Mouse (Mus musculus) forebrain, embryonic 11.5 days (tissue): ENCODE measurements around the gene Arl4a. TPM values are rescaled to one million over a fixed set of nuclear protein-coding genes. Genes with fewer than 3 reads are reported as not detected.

Experiments
- ATAC-seq: fragments of 200-750 bp; cut with Nextera tagmentation; replicated peaks from 2 replicates; pipeline ENCODE4 v1.8.0; 2017; ENCODE audit warnings: moderate TSS enrichment; ENCODE audit not compliant: low FRiP score
- DNase-seq: peaks from one replicate; pipeline ENCODE4 v3.0.0-alpha.2; 2017; ENCODE audit warnings: low spot score
- H3K27ac ChIP-seq: fragments of 300-500 bp; sonication (generic); 2 replicates; pipeline ENCODE4 v1.5.1; 2014; ENCODE audit warnings: low read depth, low read length
- H3K27me3 ChIP-seq: fragments of 300-500 bp; sonication (generic); 2 replicates; pipeline ENCODE4 v1.6.1; 2014; ENCODE audit warnings: mild to moderate bottlenecking, low read length, mixed read lengths; ENCODE audit not compliant: control insufficient read depth, insufficient read depth
- H3K36me3 ChIP-seq: fragments of 300-500 bp; sonication (generic); 2 replicates; pipeline ENCODE4 v1.6.1; 2014; ENCODE audit warnings: mild to moderate bottlenecking, low read length, moderate library complexity, mixed read lengths; ENCODE audit not compliant: control insufficient read depth, insufficient read depth
- H3K4me1 ChIP-seq: fragments of 300-500 bp; sonication (generic); replicated peaks from 2 replicates; pipeline ENCODE4 v1.6.1; 2014; ENCODE audit warnings: low read length, mixed read lengths; ENCODE audit not compliant: control insufficient read depth, insufficient read depth
- H3K4me2 ChIP-seq: fragments of 300-500 bp; sonication (generic); 2 replicates; pipeline ENCODE4 v1.6.1; 2014; ENCODE audit warnings: low read depth, mild to moderate bottlenecking, low read length, moderate library complexity, mixed read lengths; ENCODE audit not compliant: severe bottlenecking
- H3K4me3 ChIP-seq: fragments of 300-500 bp; sonication (generic); 2 replicates; pipeline ENCODE4 v1.5.1; 2014; ENCODE audit warnings: low read depth, low read length
- H3K9ac ChIP-seq: fragments of 300-500 bp; sonication (generic); 2 replicates; pipeline ENCODE4 v1.6.1; 2014; ENCODE audit warnings: low read length
- H3K9me3 ChIP-seq: fragments of 300-500 bp; sonication (generic); 2 replicates; pipeline ENCODE4 v1.6.1; 2016; ENCODE audit warnings: low read length, mixed read lengths; ENCODE audit not compliant: control insufficient read depth
- WGBS: fragments of 180-500 bp; shearing (Covaris S2); extraction: QIAGEN DNeasy Blood & Tissue Kit; methylation state at CpG from one replicate; pipeline ENCODE4 v1.1.7; 2014; 5-methylcytosine and 5-hydroxymethylcytosine counted together
- polyA plus RNA-seq: library from polyadenylated mRNA; unstranded; fragments of >200 nt; fragmentation: Nextera tagmentation; extraction: Ambion mirVana; gene quantifications from 2 replicates; pipeline ENCODE4 v1.2.1, GENCODE M21; 2014

Gene Arl4a
- polyA plus RNA-seq: 55.1 and 63.8 TPM in 2 replicates

- Histone ChIP-seq H3K9me3 (no peaks in the 10 kb centered on the region), H3K27me3 (no peaks in the 10 kb centered on the region), H3K4me3 (peak within 1 kb of the TSS; percentile 63), H3K27ac (peak within 1 kb of the TSS; percentile 68), H3K36me3 (no peaks in the 10 kb centered on the region), H3K4me2 (peak within 1 kb of the TSS; percentile 73), H3K9ac (peak within 1 kb of the TSS; percentile 76), H3K4me1 (no peaks in the 10 kb centered on the region; the same call in 1 of the 2 replicates)
- DNase-seq (peak; percentile 94), ATAC-seq (peak; percentile 90)
- under 1% methylated on average over 65 of the region's 68 CpGs for WGBS
Observed at GRCm38 (mm10) chr12:40037876-40038463, at the start of gene Arl4a. TSS of gene Arl4a (minus strand) at chr12:40038025.

- no peaks in the 10 kb centered on the region for H3K27me3 ChIP-seq
- H3K4me3 ChIP-seq: no peak overlapping the region
- H3K36me3 ChIP-seq: no peaks in the 10 kb centered on the region
- H3K4me1 ChIP-seq: no peaks in the 10 kb centered on the region
- H3K9me3 ChIP-seq: no peaks in the 10 kb centered on the region
- no peak for ATAC-seq
- 82% methylated on average over 5 of the region's 5 CpGs for WGBS
- DNase-seq: no peak
- no peak overlapping the region for H3K9ac ChIP-seq
- no peak overlapping the region for H3K27ac ChIP-seq
- no peak overlapping the region for H3K4me2 ChIP-seq
Observed at GRCm38 (mm10) chr12:40085731-40086322, 48.0 kb upstream of the Arl4a start.

- DNase-seq: no peak
Observed at GRCm38 (mm10) chr12:40082453-40083238, 44.8 kb upstream of the Arl4a start.

DNA sequence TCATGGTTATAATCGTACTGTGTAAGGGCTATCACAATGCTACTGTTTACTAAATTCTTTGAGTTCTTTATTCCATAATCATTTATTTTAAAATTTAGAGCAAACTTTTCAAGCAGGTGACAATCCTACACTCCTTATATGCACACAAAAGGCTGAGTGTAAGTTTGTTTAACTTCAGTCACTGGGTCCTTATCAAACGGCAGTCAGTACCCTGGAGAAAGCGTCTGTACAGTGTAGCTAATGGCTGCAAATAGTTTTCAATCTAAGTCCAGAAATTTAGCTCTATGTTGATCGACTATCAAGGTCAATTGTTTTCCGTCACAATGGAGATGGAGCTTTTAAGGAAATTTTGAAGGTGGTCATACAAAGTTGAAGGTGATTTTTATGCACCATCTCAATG lies 44.2 kb upstream of the Arl4a start:
- no peak for DNase-seq
- Histone ChIP-seq H3K27me3 (no peaks in the 10 kb centered on the region), H3K27ac (no peak overlapping the region), H3K36me3 (no peaks in the 10 kb centered on the region), H3K4me1 (no peaks in the 10 kb centered on the region), H3K9ac (no peak overlapping the region), H3K4me3 (no peak overlapping the region), H3K4me2 (no peak overlapping the region), H3K9me3 (no peaks in the 10 kb centered on the region)
- WGBS: 80% methylated on average over 5 of the region's 5 CpGs
- no peak for ATAC-seq

More at GRCm38 (mm10) chr12:40082453-40083238, 44.8 kb upstream of the Arl4a start:
- ATAC-seq: peak; percentile 39; the same call in 1 of the 2 replicates
- Histone ChIP-seq H3K9ac (no peak overlapping the region), H3K27ac (no peak overlapping the region), H3K27me3 (no peaks in the 10 kb centered on the region), H3K4me1 (no peaks in the 10 kb centered on the region), H3K4me2 (no peak overlapping the region), H3K9me3 (no peaks in the 10 kb centered on the region), H3K36me3 (no peaks in the 10 kb centered on the region), H3K4me3 (no peak overlapping the region)
- WGBS: 47% methylated on average over 5 of the region's 6 CpGs

DNA sequence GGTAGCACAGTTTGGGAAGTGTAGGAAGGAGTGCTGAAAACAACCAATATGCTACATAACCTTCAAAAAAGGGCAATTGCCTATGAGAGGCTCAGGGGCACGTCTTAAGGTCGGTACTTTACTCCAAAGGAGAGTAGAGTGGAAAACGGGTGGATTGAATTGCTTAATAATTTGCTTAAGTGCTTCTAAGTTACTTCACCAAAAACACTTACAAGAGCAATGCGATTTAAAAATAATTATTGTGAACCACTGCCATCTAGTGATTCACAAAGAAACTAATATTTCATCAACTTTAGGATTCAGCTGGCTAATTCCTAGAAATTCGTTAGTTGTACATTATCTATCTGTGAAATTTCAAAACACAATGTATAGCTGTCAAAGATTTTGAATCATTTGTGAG lies 35.8 kb upstream of the Arl4a start:
- H3K36me3 ChIP-seq: no peaks in the 10 kb centered on the region
- H3K4me2 ChIP-seq: no peak overlapping the region
- DNase-seq: no peak
- ATAC-seq: no peak
- 73% methylated on average over 5 of the region's 5 CpGs for WGBS
- H3K27me3 ChIP-seq: no peaks in the 10 kb centered on the region
- H3K9ac ChIP-seq: no peak overlapping the region
- H3K4me3 ChIP-seq: no peak overlapping the region
- no peak overlapping the region for H3K27ac ChIP-seq
- H3K4me1 ChIP-seq: no peaks in the 10 kb centered on the region
- no peaks in the 10 kb centered on the region for H3K9me3 ChIP-seq

DNA sequence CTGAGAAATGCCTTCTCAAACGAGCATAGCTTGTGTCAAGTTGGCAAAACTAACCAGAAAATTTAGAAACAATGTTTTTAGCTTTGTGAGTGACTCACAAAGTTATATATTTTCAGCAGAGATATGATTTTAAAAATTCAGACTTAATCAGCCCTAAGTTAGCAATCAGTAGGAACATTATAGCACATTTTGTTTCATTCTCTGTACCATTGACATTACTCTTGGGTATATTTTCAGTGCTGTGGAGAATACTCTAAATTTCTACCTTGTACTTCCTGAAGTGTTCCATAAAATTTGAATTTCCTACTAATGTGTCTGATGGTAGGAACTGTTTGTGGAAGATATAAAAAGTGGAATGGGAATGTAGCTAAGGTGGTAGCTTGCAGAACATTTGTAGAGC lies 9.2 kb upstream of the Arl4a start:
- Histone ChIP-seq H3K9me3 (no peaks in the 10 kb centered on the region), H3K36me3 (no peaks in the 10 kb centered on the region), H3K27me3 (no peaks in the 10 kb centered on the region), H3K4me2 (no peak overlapping the region), H3K9ac (no peak overlapping the region), H3K4me3 (no peak overlapping the region), H3K4me1 (no peaks in the 10 kb centered on the region), H3K27ac (no peak overlapping the region)
- ATAC-seq (no peak), DNase-seq (no peak)
- WGBS: 62% methylated on average over 1 of the region's 1 CpGs

DNA sequence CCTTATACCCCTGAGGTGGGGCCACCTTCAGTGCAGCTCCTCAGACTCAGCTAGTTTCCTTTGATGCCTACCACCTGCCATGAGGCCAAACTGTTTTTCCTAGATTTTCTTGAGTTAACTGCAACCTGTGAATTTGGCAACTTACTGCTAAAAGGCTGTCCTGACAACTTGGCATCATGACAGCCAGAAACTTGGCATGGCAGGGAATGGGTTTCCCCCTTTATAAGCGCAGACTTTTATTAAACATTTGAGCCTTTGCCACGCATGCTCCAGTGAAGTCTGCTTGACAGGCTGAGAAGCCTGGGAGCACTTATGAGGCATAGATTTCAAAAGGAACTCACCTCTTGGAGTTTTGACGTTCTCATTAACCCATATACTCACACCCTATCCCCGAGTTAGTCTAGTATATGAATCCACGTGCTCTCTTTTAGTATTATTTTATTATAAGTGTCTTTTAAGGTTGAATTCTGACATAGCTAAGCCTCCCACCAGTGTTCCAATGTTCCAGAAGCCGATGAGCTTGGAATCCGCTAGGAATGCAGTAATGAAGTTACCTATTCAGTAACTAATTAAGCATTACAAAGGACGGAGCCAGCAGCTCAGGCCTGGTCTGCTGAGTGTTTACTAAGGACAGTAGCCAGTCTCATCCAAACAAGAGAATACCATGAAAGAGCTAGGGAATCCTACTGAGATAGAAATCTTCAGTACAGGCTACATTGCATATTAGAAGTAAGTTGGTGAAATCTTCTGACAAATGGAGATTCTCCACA lies 6.2 kb upstream of the Arl4a start:
- 84% methylated on average over 8 of the region's 8 CpGs for WGBS
- Histone ChIP-seq H3K4me3 (no peak overlapping the region), H3K27me3 (no peaks in the 10 kb centered on the region), H3K4me1 (no peaks in the 10 kb centered on the region), H3K4me2 (no peak overlapping the region), H3K27ac (no peak overlapping the region), H3K36me3 (no peaks in the 10 kb centered on the region), H3K9ac (no peak overlapping the region), H3K9me3 (no peaks in the 10 kb centered on the region)
- DNase-seq: no peak
- no peak for ATAC-seq

DNA sequence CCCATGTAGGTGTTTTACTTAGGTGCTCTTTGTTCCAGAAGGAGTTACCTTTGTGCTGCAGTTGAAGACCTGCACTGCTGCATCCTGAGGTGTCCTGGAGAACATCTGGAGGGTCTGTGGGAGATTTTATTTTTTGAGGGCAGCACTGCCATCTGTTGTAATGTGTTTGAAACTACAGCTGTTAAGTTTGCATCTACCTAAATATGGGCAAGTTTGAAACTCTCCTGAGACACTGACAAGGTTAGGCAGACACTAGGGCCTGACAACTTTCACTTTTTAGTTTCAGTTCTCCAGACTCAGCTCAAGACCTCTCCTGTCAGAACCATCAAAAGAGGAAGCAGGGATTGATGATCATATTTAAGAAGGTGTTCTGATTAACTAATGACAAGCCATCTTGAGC lies 2.2 kb upstream of the Arl4a start:
- ATAC-seq (no peak), DNase-seq (no peak)
- H3K27me3 ChIP-seq: no peaks in the 10 kb centered on the region
- no peak overlapping the region for H3K27ac ChIP-seq
- H3K4me2 ChIP-seq: no peak overlapping the region
- no peaks in the 10 kb centered on the region for H3K36me3 ChIP-seq
- H3K9ac ChIP-seq: no peak overlapping the region
- H3K4me1 ChIP-seq: no peaks in the 10 kb centered on the region; the same call in 1 of the 2 replicates
- H3K9me3 ChIP-seq: no peaks in the 10 kb centered on the region
- H3K4me3 ChIP-seq: no peak overlapping the region
